Mouse (Mus musculus): ENCODE data around the gene Dlg4. TPM values are rescaled to one million over a fixed set of nuclear protein-coding genes. Genes with fewer than 3 reads are reported as not detected.

Dlg4 gene
- polyA plus RNA-seq, 1 experiment: 0.10 TPM

DNA sequence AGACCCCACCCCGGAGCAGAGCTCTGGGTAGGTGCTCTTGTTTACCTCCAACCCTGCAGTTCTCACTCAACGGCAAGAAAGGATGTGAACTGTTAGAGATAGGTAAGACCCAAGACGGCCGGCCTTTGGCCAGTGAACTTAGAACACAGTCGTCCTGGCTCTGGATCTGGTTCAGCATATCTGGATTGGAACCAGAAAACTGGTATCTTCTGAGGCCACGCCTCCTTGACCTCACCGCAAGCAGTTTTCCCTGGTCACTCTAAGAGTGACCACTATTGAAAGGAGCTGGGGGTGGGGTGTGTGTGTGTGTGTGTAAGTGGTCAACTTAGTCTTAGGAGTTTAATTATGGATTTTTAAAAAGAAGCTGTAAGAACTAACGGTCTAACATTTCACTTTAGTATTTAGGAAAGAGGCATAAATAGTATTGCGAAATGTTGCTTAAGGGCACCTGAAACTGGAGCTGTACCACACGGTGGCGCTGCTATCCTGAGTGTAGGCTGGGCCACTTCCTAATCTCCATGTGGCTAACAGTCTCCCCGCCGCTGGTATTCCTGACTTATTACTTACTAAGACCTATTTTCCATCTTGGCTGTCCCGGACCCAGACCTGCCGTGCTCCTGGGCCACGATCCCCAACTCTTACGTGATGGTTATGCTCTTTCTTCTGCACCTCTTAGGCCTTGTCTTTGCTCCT is 57.8 kb downstream of the Dlg4 start:
- Histone ChIP-seq H3K36me3 (ENCODE audit: control insufficient read depth) (no peaks in the 10 kb centered on the region), H3K4me1 (ENCODE audit: control insufficient read depth) (peaks cover 48% of the 10 kb centered on the region), H3K9me3 (ENCODE audit: control insufficient read depth, low read length) (no peaks in the 10 kb centered on the region), H3K27me3 (ENCODE audit: control insufficient read depth) (peaks cover 2% of the 10 kb centered on the region; the same call in 1 of the 2 replicates), H3K4me3 (replicated peaks) (peak overlapping the region; percentile 31)
- no peak for TF ChIP-seq GATA1 (IDR thresholded peaks at IDR 0.05; ENCODE audit: low read length)
- no peak for TF ChIP-seq TAL1 (IDR thresholded peaks at IDR 0.05; ENCODE audit: low read length)

DNA sequence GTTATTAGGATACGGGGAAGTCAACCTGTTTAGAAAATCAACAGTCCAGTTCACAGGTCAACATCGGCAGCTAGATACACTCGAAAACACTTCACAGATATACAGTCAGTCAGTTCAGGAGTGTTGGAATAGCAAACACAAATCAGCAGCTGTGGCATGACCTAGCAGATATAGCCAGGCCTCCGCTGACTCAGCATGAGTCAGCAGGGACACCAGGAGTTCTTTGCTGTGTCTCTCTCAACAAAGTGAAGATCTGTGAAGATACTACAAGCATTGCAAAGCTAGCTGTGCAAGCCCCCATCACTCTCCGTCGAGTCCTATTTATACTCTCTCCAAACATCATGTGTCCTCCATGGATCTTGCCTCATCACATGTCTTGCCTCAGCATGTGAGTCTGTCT is 58.8 kb downstream of the Dlg4 start:
- no peaks in the 10 kb centered on the region for H3K9me3 ChIP-seq (ENCODE audit: control insufficient read depth, low read length)
- H3K27me3 ChIP-seq (ENCODE audit: control insufficient read depth): peaks cover 8% of the 10 kb centered on the region
- no peaks in the 10 kb centered on the region for H3K36me3 ChIP-seq (ENCODE audit: control insufficient read depth)
- peaks cover 54% of the 10 kb centered on the region for H3K4me1 ChIP-seq (ENCODE audit: control insufficient read depth)
- no peak for TF ChIP-seq TAL1 (IDR thresholded peaks at IDR 0.05; ENCODE audit: low read length)
- no peak for TF ChIP-seq GATA1 (IDR thresholded peaks at IDR 0.05; ENCODE audit: low read length)
- peak overlapping the region; percentile 4 for H3K4me3 ChIP-seq (replicated peaks)

DNA sequence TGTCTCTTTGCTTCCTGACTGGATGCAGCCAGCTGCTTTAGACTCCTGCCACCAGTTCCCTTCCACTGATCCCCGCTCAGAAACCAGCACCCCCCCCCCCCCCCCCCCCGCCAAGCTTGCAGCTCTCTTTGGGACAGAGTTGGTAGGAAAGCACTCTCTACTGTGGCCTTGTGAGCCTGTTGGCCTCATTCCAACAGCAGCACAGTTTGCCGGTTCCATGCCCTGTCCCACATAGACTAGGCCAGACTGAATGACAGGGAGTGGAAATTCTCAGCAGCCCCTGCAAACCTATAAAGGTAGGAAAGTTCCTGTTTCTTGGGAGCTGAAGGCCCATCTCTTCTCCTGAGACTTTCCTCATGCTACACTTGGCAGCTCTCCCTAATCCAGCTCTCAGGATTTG is 60.7 kb downstream of the Dlg4 start:
- peaks cover 54% of the 10 kb centered on the region for H3K4me1 ChIP-seq (ENCODE audit: control insufficient read depth)
- TF ChIP-seq TAL1 (IDR thresholded peaks at IDR 0.05; ENCODE audit: low read length) (no peak), GATA1 (IDR thresholded peaks at IDR 0.05; ENCODE audit: low read length) (no peak)
- peaks cover 13% of the 10 kb centered on the region for H3K27me3 ChIP-seq (ENCODE audit: control insufficient read depth)
- no peaks in the 10 kb centered on the region for H3K9me3 ChIP-seq (ENCODE audit: control insufficient read depth, low read length)
- no peak overlapping the region for H3K4me3 ChIP-seq (replicated peaks)
- H3K36me3 ChIP-seq (ENCODE audit: control insufficient read depth): no peaks in the 10 kb centered on the region

DNA sequence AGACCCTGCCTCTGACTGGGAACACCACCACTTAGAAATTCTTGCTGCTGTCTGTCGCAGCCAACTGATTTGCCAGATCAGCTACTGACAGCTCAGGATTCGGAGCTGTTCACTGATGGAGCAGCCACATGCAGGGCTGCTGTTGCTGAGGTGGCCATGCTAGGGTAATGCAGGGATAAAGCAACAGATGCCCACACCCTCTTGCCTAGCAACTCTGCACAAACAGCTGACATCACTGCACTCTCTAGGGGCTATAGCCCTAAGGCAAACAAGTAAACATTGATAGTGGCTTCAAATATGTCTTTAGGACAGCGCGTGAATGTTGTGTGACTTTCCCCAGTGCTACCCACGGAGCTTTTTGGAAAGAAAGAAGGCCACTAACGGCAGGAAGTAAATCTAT is 62.4 kb downstream of the Dlg4 start:
- TF ChIP-seq GATA1 (IDR thresholded peaks at IDR 0.05; ENCODE audit: low read length) (no peak), TAL1 (IDR thresholded peaks at IDR 0.05; ENCODE audit: low read length) (no peak)
- H3K4me3 ChIP-seq (replicated peaks): no peak overlapping the region
- H3K36me3 ChIP-seq (ENCODE audit: control insufficient read depth): no peaks in the 10 kb centered on the region
- no peaks in the 10 kb centered on the region for H3K9me3 ChIP-seq (ENCODE audit: control insufficient read depth, low read length)
- H3K4me1 ChIP-seq (ENCODE audit: control insufficient read depth): peaks cover 50% of the 10 kb centered on the region
- peaks cover 11% of the 10 kb centered on the region for H3K27me3 ChIP-seq (ENCODE audit: control insufficient read depth)

DNA sequence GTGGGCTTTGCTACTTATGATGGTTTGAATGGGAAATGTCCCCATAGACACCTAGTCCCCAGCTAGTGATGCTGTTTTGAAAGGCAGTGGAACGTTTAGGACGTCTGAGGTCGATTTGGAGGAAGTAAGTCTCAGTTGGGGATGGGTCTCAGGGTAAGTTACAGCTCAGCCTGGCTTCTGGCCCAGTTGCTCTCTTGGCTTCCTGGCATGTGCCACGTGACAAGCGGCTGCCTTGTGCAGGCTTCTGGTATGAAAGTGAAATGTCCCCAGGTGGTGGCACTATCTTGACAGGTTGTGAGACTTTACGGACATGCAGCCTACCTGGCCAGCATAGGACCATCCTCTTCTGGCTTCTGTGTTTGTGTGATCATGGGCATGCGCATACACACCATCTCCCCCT is 63.2 kb downstream of the Dlg4 start:
- peaks cover 43% of the 10 kb centered on the region for H3K4me1 ChIP-seq (ENCODE audit: control insufficient read depth)
- H3K9me3 ChIP-seq (ENCODE audit: control insufficient read depth, low read length): no peaks in the 10 kb centered on the region
- peaks cover 11% of the 10 kb centered on the region for H3K27me3 ChIP-seq (ENCODE audit: control insufficient read depth)
- TF ChIP-seq TAL1 (IDR thresholded peaks at IDR 0.05; ENCODE audit: low read length) (no peak), GATA1 (IDR thresholded peaks at IDR 0.05; ENCODE audit: low read length) (no peak)
- H3K4me3 ChIP-seq (replicated peaks): no peak overlapping the region
- no peaks in the 10 kb centered on the region for H3K36me3 ChIP-seq (ENCODE audit: control insufficient read depth)

DNA sequence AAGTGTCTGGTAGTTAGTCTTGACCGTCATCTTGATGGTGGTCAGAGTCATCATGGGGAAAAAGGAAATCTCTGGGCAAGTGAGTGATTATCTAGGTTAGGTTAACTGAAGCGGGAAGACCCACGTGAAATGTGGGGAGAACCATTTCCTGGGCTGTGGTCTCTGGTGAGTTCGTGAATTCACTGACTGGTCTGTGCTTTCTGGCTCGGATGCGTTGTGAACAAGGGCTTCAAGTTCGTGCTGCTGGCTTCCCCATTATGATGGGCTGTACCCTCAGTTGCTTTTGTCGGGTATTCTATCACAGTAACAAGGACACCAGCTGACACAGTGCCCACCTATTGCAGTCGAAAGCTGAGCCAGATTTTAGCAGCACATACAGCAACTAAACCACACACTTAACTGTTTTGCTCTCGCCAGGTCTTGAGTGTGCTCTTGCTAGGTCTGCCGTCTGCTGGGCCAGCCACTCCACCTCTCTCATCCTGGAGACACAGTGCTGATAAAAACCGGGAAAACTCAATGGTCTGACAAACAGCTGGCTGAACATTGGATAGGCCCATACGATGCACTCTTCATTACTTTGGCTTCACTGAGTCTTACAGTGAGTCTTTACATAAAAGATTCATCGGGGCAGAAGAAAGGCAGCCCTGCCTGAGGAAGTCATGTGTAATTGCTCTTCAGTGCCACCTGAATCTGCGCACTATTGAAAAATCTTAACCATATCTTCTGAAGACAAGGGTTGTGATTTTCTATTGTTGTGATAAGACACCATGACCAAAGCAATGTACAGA is 64.3 kb downstream of the Dlg4 start:
- TF ChIP-seq TAL1 (IDR thresholded peaks at IDR 0.05; ENCODE audit: low read length) (no peak), GATA1 (IDR thresholded peaks at IDR 0.05; ENCODE audit: low read length) (no peak)
- Histone ChIP-seq H3K4me1 (ENCODE audit: control insufficient read depth) (peaks cover 32% of the 10 kb centered on the region), H3K4me3 (replicated peaks) (no peak overlapping the region), H3K36me3 (ENCODE audit: control insufficient read depth) (no peaks in the 10 kb centered on the region), H3K9me3 (ENCODE audit: control insufficient read depth, low read length) (no peaks in the 10 kb centered on the region), H3K27me3 (ENCODE audit: control insufficient read depth) (peaks cover 11% of the 10 kb centered on the region)

DNA sequence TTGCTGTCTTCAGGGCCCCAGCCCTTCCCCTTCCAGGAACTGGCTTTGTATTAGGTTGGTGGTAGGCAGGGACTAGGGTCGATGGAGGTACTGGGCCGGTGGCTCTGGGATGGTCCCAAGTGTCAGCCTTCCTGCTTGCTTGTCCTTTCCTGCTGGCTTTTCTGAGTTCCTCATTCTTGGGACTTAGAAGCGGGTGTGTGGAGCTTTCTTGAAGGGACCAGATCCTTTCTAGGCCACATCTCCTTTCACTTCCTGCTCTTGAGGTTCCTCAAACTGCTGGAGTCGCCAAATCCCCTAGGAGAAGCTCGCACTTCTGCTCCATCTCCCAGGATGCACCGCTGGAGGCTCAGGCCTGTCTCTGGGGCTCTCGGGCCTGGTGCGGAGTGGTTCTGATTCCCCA is 67.8 kb downstream of the Dlg4 start:
- Histone ChIP-seq H3K9me3 (ENCODE audit: control insufficient read depth, low read length) (peaks cover 8% of the 10 kb centered on the region), H3K36me3 (ENCODE audit: control insufficient read depth) (no peaks in the 10 kb centered on the region), H3K4me1 (ENCODE audit: control insufficient read depth) (peaks cover 7% of the 10 kb centered on the region), H3K4me3 (replicated peaks) (no peak overlapping the region), H3K27me3 (ENCODE audit: control insufficient read depth) (peaks cover 11% of the 10 kb centered on the region)
- TF ChIP-seq GATA1 (IDR thresholded peaks at IDR 0.05; ENCODE audit: low read length) (no peak), TAL1 (IDR thresholded peaks at IDR 0.05; ENCODE audit: low read length) (no peak)

DNA sequence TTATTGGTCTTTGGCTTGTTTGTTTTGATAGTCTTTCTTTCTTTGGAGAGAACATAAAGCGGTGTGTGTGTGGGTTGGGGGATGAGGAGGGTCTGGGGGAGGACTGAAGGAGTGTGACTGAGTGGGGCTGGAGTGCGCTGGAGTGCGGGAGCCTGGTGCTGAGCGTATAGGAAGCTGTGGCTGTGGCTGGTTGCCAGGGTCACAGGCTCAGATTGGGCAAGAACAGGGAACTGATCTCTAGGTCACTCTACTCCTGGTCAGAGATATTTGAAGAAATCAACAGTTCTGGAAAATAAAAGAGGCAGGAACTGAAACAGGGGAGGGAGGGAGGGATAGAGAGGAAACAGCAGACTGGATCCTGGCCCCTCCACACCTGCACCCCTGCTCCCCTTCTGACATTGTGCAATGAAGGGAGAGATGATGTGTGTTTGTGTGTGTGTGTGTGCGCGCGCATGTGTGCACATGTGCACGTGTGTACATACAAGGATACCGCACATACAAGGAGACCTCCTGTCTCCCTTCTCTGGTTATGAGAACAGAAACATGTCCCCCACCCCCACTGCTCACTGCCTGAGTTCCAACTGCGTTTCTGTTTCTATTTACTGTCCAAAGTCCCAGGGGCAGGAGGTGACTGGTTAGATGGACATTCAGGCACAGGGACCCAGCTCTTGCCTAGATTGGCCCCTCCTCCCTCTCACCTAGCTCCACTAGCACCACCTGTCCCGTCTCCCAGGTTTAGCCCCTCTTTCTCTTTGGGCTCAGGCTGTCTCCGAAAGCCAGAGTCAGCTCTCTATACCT is 75.4 kb downstream of the Dlg4 start, which contains the start of gene Asgr2:
Asgr2 (plus strand) TSS at position 659 of the 798 bp plus-strand sequence.
- no peaks in the 10 kb centered on the region for H3K36me3 ChIP-seq (ENCODE audit: control insufficient read depth)
- no peaks in the 10 kb centered on the region for H3K4me1 ChIP-seq (ENCODE audit: control insufficient read depth)
- 0 out of 2 replicates have a peak, but pooled peaks cover 2% of the 10 kb centered on the region for H3K27me3 ChIP-seq (ENCODE audit: control insufficient read depth)
- no peak for TF ChIP-seq TAL1 (IDR thresholded peaks at IDR 0.05; ENCODE audit: low read length)
- TF ChIP-seq GATA1 (IDR thresholded peaks at IDR 0.05; ENCODE audit: low read length): no peak
- peaks cover 5% of the 10 kb centered on the region for H3K9me3 ChIP-seq (ENCODE audit: control insufficient read depth, low read length)
- no peak within 1 kb of the TSS for H3K4me3 ChIP-seq (replicated peaks)

Other genes starting within 250 kb of the Dlg4 start
- not detected in 2 replicates for gene Chrnb1, start 221.0 kb upstream of the Dlg4 start, polyA plus RNA-seq (2012)
- 0.01 TPM in 1 of 2 replicates, not detected in the other for gene Fgf11, start 215.1 kb upstream of the Dlg4 start, polyA plus RNA-seq (2012)
- 0.05 TPM in 1 of 2 replicates, not detected in the other for gene Tmem102, start 211.3 kb upstream of the Dlg4 start, polyA plus RNA-seq (2012)
- not detected in 2 replicates for gene Gm39566, start 201.6 kb upstream of the Dlg4 start, polyA plus RNA-seq (2012)
- gene Spem2, start 198.5 kb upstream of the Dlg4 start, polyA plus RNA-seq (2012): not detected in 2 replicates
- gene Spem1, start 194.8 kb upstream of the Dlg4 start, polyA plus RNA-seq (2012): not detected in 2 replicates
- gene Nlgn2, start 179.2 kb upstream of the Dlg4 start, polyA plus RNA-seq (2012): 0.13 and 0.16 TPM in 2 replicates
- 204 and 212 TPM in 2 replicates for gene Tmem256, start 178.4 kb upstream of the Dlg4 start, polyA plus RNA-seq (2012)
- gene Plscr3, start 170.6 kb upstream of the Dlg4 start, polyA plus RNA-seq (2012): 3.6 and 4.4 TPM in 2 replicates
- 0.94 and 1.1 TPM in 2 replicates for gene Tnk1, start 158.2 kb upstream of the Dlg4 start, polyA plus RNA-seq (2012)
- gene Tmem95, start 138.9 kb upstream of the Dlg4 start, polyA plus RNA-seq (2012): not detected in 2 replicates
- gene Kctd11, start 135.5 kb upstream of the Dlg4 start, polyA plus RNA-seq (2012): 0.02 and 0.08 TPM in 2 replicates
- 0.23 and 0.37 TPM in 2 replicates for gene Acap1, start 121.4 kb upstream of the Dlg4 start, polyA plus RNA-seq (2012)
- 0.14 and 0.18 TPM in 2 replicates for gene 2810408A11Rik, start 116.0 kb upstream of the Dlg4 start, polyA plus RNA-seq (2012)
- gene Neurl4, start 115.9 kb upstream of the Dlg4 start, polyA plus RNA-seq (2012): 5.0 and 5.1 TPM in 2 replicates
- 90.4 and 109 TPM in 2 replicates for gene Gps2, start 103.1 kb upstream of the Dlg4 start, polyA plus RNA-seq (2012)
- 295 and 310 TPM in 2 replicates for gene Eif5a, start 95.0 kb upstream of the Dlg4 start, polyA plus RNA-seq (2012)
- gene Ybx2, start 81.1 kb upstream of the Dlg4 start, polyA plus RNA-seq (2012): 0.29 and 0.38 TPM in 2 replicates
- gene Slc2a4, start 68.8 kb upstream of the Dlg4 start, polyA plus RNA-seq (2012): 6.0 and 7.7 TPM in 2 replicates
- not detected in 2 replicates for gene Cldn7, start 52.2 kb upstream of the Dlg4 start, polyA plus RNA-seq (2012)
- 23.2 and 28.5 TPM in 2 replicates for gene Ctdnep1, start 35.8 kb upstream of the Dlg4 start, polyA plus RNA-seq (2012)
- gene Elp5, start 34.4 kb upstream of the Dlg4 start, polyA plus RNA-seq (2012): 1.5 and 1.9 TPM in 2 replicates
- gene Gabarap, start 25.8 kb upstream of the Dlg4 start, polyA plus RNA-seq (2012): 50.2 and 55.8 TPM in 2 replicates
- gene Phf23, start 21.2 kb upstream of the Dlg4 start, polyA plus RNA-seq (2012): 4.5 and 5.5 TPM in 2 replicates
- gene Dvl2, start 16.3 kb upstream of the Dlg4 start, polyA plus RNA-seq (2012): 0.48 and 0.76 TPM in 2 replicates
- gene Acadvl, start 1.5 kb upstream of the Dlg4 start, polyA plus RNA-seq (2012): 2.9 and 3.2 TPM in 2 replicates
- gene Asgr1, start 37.1 kb downstream of the Dlg4 start, polyA plus RNA-seq (2012): not detected in 2 replicates
- gene Asgr2, start 75.7 kb downstream of the Dlg4 start, polyA plus RNA-seq (2012): 0.05 TPM in 1 of 2 replicates, not detected in the other
- 0.02 TPM in 1 of 2 replicates, not detected in the other for gene Mgl2, start 113.4 kb downstream of the Dlg4 start, polyA plus RNA-seq (2012)
- not detected in 2 replicates for gene Clec10a, start 139.3 kb downstream of the Dlg4 start, polyA plus RNA-seq (2012)
- gene Slc16a11, start 195.8 kb downstream of the Dlg4 start, polyA plus RNA-seq (2012): not detected in 2 replicates
- 1.5 and 2.3 TPM in 2 replicates for gene Slc16a13, start 204.1 kb downstream of the Dlg4 start, polyA plus RNA-seq (2012)
- gene Bcl6b, start 212.9 kb downstream of the Dlg4 start, polyA plus RNA-seq (2012): 0.06 and 0.13 TPM in 2 replicates
- gene 0610010K14Rik, start 221.0 kb downstream of the Dlg4 start, polyA plus RNA-seq (2012): 9.8 and 17.9 TPM in 2 replicates
- 4.0 and 6.0 TPM in 2 replicates for gene Gm21988, start 222.9 kb downstream of the Dlg4 start, polyA plus RNA-seq (2012)
- 23.7 and 29.0 TPM in 2 replicates for gene Rnasek, start 222.9 kb downstream of the Dlg4 start, polyA plus RNA-seq (2012)
- 0.03 and 0.05 TPM in 2 replicates for gene Alox12, start 238.4 kb downstream of the Dlg4 start, polyA plus RNA-seq (2012)